12 mouse cellular contexts compared by ENCODE assay signal in genomic region chr10:84467555-84468164, GRCm38 (mm10). TPM values are rescaled to one million over a fixed set of nuclear protein-coding genes. Genes with fewer than 3 reads are reported as not detected.
A peak's percentile ranks its signal among the peaks of the same experiment; 100 is the strongest.
DNase-seq lines count a peak whose midpoint lies in the region; ATAC-seq lines count a peak whose summit lies in the region.
"Had no signal": no experiment of that assay in that cellular context is flagged by ENCODE, and none has a peak within 500 bp of the region (broad histone marks: within the 10 kb centered on the region; RNA-seq: fewer than 3 reads in every experiment).

No protein-coding gene starts in this region.

- no peaks in the 10 kb centered on the region for H3K27me3 ChIP-seq in forebrain, embryonic 10.5 days (ENCODE audit: poor library complexity, severe bottlenecking)
- H3K27me3 ChIP-seq in forebrain, embryonic 12.5 days, result no peaks in the 10 kb centered on the region
- no peaks in the 10 kb centered on the region for H3K27me3 ChIP-seq in midbrain, embryonic 10.5 days (ENCODE audit: low read depth, poor library complexity, severe bottlenecking)
- no peaks in the 10 kb centered on the region for H3K27me3 ChIP-seq in midbrain, embryonic 16.5 days (ENCODE audit: control insufficient read depth, insufficient read depth, low read depth, low read length)

- H3K4me2 ChIP-seq in forebrain, embryonic 12.5 days, result no peak overlapping the region
- no peak overlapping the region for H3K4me2 ChIP-seq in midbrain, embryonic 16.5 days (ENCODE audit: low read length)

- no peak for DNase-seq in forebrain, embryonic 10.5 days (ENCODE audit: extremely low spot score, low spot score)
- peak; percentile 64 for DNase-seq in midbrain, embryonic 10.5 days (ENCODE audit: low spot score)
- DNase-seq in cerebellum, postnatal 36 days, result peak; percentile 26 to 36
- DNase-seq in lung, postnatal 25 days (ENCODE audit: low spot score), result peak; percentile 11
- DNase-seq in frontal cortex, postnatal 14 days (ENCODE audit: low spot score in 2 of 2), result no peak
- DNase-seq: B cell, adult 2 months; kidney, adult 9 months; thymus, postnatal 14 days had no signal

- H3K9ac ChIP-seq in forebrain, embryonic 12.5 days, result no peak overlapping the region
- H3K9ac ChIP-seq in midbrain, embryonic 16.5 days (ENCODE audit: low read depth, low read length), result no peak overlapping the region

- H3K27ac ChIP-seq in forebrain, embryonic 10.5 days, result peak overlapping the region; percentile 75
- no peak overlapping the region for H3K27ac ChIP-seq in forebrain, embryonic 12.5 days
- H3K27ac ChIP-seq in midbrain, embryonic 10.5 days (replicated peaks), result peak overlapping the region; percentile 83
- no peak overlapping the region for H3K27ac ChIP-seq in midbrain, embryonic 16.5 days (ENCODE audit: low read length)

- H3K4me1 ChIP-seq in forebrain, embryonic 10.5 days, result peaks cover 43% of the 10 kb centered on the region
- H3K4me1 ChIP-seq in forebrain, embryonic 12.5 days, result peaks cover 9% of the 10 kb centered on the region
- H3K4me1 ChIP-seq in midbrain, embryonic 10.5 days, result peaks cover 61% of the 10 kb centered on the region
- H3K4me1 ChIP-seq in midbrain, embryonic 16.5 days (ENCODE audit: control insufficient read depth, insufficient read depth, low read length), result no peaks in the 10 kb centered on the region

- 23% methylated on average over 6 of the region's 6 CpGs for WGBS in forebrain, embryonic 10.5 days
- 20% methylated on average over 6 of the region's 6 CpGs for WGBS in forebrain, embryonic 12.5 days
- 19% methylated on average over 6 of the region's 6 CpGs for WGBS in midbrain, embryonic 10.5 days
- WGBS in midbrain, embryonic 16.5 days, result 25% methylated on average over 6 of the region's 6 CpGs

- H3K9me3 ChIP-seq in forebrain, embryonic 10.5 days, result no peaks in the 10 kb centered on the region
- H3K9me3 ChIP-seq in forebrain, embryonic 12.5 days, result no peaks in the 10 kb centered on the region
- H3K9me3 ChIP-seq in midbrain, embryonic 10.5 days (replicated peaks), result no peaks in the 10 kb centered on the region
- no peaks in the 10 kb centered on the region for H3K9me3 ChIP-seq in midbrain, embryonic 16.5 days (replicated peaks; ENCODE audit: control insufficient read depth, low read length, poor library complexity, severe bottlenecking)

- ATAC-seq in forebrain, embryonic 12.5 days (ENCODE audit: low FRiP score), result no peak
- ATAC-seq in midbrain, embryonic 16.5 days, result no peak
- ATAC-seq in monocyte, adult 5-6 weeks (replicated peaks; ENCODE audit: insufficient number of reproducible peaks, low FRiP score, low TSS enrichment, poor library complexity, severe bottlenecking), result no peak

- H3K4me3 ChIP-seq in forebrain, embryonic 10.5 days, result no peak overlapping the region
- no peak overlapping the region for H3K4me3 ChIP-seq in forebrain, embryonic 12.5 days (replicated peaks)
- H3K4me3 ChIP-seq in midbrain, embryonic 10.5 days, result no peak overlapping the region
- no peak overlapping the region for H3K4me3 ChIP-seq in midbrain, embryonic 16.5 days (ENCODE audit: low read depth, low read length)
- H3K4me3 ChIP-seq: myocyte had no signal

- H3K36me3 ChIP-seq in forebrain, embryonic 10.5 days (replicated peaks), result no peaks in the 10 kb centered on the region
- H3K36me3 ChIP-seq in forebrain, embryonic 12.5 days (replicated peaks), result no peaks in the 10 kb centered on the region
- no peaks in the 10 kb centered on the region for H3K36me3 ChIP-seq in midbrain, embryonic 10.5 days
- H3K36me3 ChIP-seq in midbrain, embryonic 16.5 days (ENCODE audit: control insufficient read depth, insufficient read depth, low read length), result no peaks in the 10 kb centered on the region

RNA-seq across cellular contexts. Expression of gene Nuak1, which starts 27.3 kb away (rescaled TPM):
- 2.1 and 2.4 TPM in 2 replicates for polyA plus RNA-seq in forebrain, embryonic 10.5 days (2016; fragmentation: Nextera tagmentation; extraction: Ambion mirVana)
- 4.4 and 5.3 TPM in 2 replicates for polyA plus RNA-seq in forebrain, embryonic 12.5 days (2016; fragmentation: Nextera tagmentation; extraction: Ambion mirVana)
- 3.0 and 4.0 TPM in 2 replicates for polyA plus RNA-seq in midbrain, embryonic 10.5 days (2016; fragmentation: Nextera tagmentation; extraction: Ambion mirVana)
- polyA plus RNA-seq in midbrain, embryonic 16.5 days (2015; fragmentation: Nextera tagmentation; extraction: Ambion mirVana), result 5.5 and 5.6 TPM in 2 replicates
- 0.29 to 0.48 TPM in 2 of 3 replicates, not detected in the other for total RNA-seq in monocyte, adult 5-6 weeks (2017)

Comparison
In these comparisons a context has a peak if more than half of its experiments do, and no peak if none do; other contexts are left out.
1. H3K27ac ChIP-seq: peak in forebrain, embryonic 10.5 days (single experiment) and midbrain, embryonic 10.5 days (single experiment); none in forebrain, embryonic 12.5 days (single experiment) and midbrain, embryonic 16.5 days (single experiment).
2. DNase-seq: peak in midbrain, embryonic 10.5 days (single experiment), cerebellum, postnatal 36 days (2 of 2) and lung, postnatal 25 days (single experiment); none in forebrain, embryonic 10.5 days (single experiment) and frontal cortex, postnatal 14 days (0 of 2).